Mouse (Mus musculus): Measurements from ENCODE around the gene Kcnma1.
A peak's percentile ranks its signal among the peaks of the same experiment; 100 is the strongest.

The Kcnma1 gene

GRCm38 (mm10) chr14:23485802-23486500 lies 528.3 kb downstream of the Kcnma1 start:
- no peak for DNase-seq (ENCODE audit: extremely low spot score, low read depth, low spot score)

GRCm38 (mm10) chr14:23475129-23475528 lies 539.2 kb downstream of the Kcnma1 start:
- DNase-seq (ENCODE audit: extremely low spot score, low read depth, low spot score) = no peak

DNA sequence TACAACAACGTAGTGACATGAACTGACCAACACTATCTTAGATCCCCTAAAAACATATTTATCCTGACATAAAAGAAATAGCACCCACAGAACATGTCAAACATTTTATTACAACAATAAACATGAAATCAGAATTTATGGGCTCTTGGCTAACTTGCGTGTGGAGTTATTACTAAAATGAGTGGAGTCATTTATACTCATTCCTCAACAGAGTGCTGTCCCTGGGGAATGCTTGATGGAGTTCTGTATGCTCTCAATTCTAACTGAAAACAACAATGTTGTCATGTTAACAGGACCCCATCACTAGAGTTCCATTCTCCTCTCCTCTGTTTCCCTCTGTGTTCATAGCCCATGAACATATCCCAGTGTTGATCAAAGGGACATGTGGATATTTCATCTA lies 544.2 kb downstream of the Kcnma1 start:
- DNase-seq (ENCODE audit: extremely low spot score, low read depth, low spot score) = no peak

GRCm38 (mm10) chr14:23465135-23465534 lies 549.2 kb downstream of the Kcnma1 start:
- no peak for DNase-seq (ENCODE audit: extremely low spot score, low read depth, low spot score)

GRCm38 (mm10) chr14:23458560-23458959 lies 555.7 kb downstream of the Kcnma1 start:
- no peak for DNase-seq (ENCODE audit: extremely low spot score, low read depth, low spot score)

DNA sequence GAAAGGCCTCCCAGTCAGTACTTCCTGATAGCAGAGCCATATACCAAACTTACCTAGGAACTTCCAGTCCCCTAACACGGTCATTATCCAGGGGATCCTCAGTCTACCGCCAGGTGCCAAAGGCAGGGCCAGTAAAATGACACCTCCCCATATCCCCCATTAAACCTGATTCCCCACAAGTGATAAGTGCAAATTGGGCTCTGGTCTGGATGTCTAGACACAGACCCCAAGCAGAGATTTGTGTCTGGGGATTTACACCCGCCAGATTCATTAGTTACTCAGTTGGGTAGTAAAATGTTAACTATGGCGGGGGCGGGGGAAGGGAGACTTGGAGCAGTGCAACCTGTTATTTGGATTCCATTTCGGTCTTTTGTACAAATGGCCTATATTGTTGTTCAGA lies 562.6 kb downstream of the Kcnma1 start:
- DNase-seq (ENCODE audit: extremely low spot score, low read depth, low spot score) = no peak

DNA sequence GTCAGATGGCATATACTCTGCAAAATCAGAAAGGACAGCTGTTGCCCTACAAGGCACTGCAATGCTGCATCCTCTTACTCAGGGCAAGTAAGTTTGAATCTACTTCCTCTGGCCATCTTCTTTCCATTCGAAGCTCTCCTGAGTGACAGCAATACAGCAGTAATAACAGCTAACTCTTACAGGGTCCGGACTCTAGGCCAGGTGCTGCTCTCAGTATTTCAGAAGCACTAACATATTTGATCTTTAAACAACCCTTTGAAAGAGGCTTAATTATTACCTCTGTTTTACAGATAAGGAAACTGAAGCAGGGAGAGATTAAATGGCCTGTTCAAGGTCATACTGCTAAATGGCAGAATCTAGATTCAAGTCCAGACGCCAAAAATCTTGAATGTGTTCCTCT lies 576.8 kb downstream of the Kcnma1 start:
- DNase-seq (ENCODE audit: extremely low spot score, low read depth, low spot score) = no peak

GRCm38 (mm10) chr14:23435861-23436260 lies 578.4 kb downstream of the Kcnma1 start:
- no peak for DNase-seq (ENCODE audit: extremely low spot score, low read depth, low spot score)

DNA sequence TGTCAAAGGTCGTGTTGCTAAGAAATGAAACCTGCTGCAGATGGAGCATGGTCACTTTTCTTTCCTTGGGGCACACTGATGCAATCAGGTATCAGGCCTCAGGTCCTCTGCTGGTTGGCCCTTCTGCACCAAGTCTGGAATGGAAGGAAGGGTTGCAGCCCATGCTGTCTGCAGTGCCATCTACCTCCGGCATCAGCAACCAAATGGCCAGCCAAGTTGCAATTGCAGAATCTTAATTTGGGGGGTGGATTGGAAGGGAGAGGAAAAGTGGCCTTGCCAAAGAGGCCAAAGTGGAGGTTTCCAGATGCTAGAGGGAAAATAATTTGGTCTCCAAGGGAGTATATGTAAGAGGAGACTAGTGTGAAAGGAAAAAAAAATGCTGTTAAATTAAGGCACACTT lies 584.3 kb downstream of the Kcnma1 start:
- DNase-seq (ENCODE audit: extremely low spot score, low read depth, low spot score) = no peak

GRCm38 (mm10) chr14:23429043-23429442 lies 585.2 kb downstream of the Kcnma1 start:
- no peak for DNase-seq (ENCODE audit: extremely low spot score, low read depth, low spot score)

- no peak for DNase-seq (ENCODE audit: extremely low spot score, low read depth, low spot score)
Observed at GRCm38 (mm10) chr14:23422481-23423040, 591.7 kb downstream of the Kcnma1 start.

DNA sequence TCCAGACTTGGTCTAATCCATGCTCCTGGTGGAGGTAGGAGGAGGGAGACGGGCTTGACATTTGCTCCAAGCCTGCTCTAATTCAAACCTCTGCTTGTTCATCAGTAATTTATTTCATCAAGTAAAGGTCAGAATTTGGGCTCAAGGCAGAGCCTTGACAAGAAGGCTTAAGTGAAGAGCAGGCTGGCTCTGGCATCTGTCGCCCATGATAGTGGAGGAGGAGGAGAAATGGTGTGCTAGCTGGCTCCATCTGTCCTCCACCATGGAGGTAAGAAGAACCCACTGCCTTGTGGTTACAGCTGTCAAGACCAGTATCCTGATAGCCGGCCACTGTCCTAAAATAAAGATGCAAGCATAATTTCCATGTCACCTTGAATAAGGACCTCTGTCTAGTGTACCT lies 595.3 kb downstream of the Kcnma1 start:
- DNase-seq (ENCODE audit: extremely low spot score, low read depth, low spot score) = no peak

DNA sequence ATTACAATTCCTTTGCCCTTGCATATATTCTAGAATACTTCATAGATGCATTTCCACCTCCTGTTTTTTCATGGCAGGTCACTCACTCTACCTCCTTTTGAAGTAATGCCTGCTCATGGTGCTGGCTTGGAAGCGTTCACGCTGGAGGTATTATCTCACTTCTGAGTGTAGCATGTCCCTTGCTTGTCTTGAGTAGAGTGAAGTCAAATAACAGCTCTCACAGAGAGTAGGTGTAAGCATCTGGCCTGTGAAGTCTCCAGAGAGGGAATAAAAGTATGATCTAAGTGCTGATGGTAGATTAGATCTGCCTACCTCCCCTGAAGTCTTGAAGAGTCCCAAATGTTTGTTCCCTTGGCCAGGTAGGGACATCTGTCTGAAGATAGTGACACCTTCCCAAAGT lies 607.2 kb downstream of the Kcnma1 start:
- no peak for DNase-seq (ENCODE audit: extremely low spot score, low read depth, low spot score)

DNA sequence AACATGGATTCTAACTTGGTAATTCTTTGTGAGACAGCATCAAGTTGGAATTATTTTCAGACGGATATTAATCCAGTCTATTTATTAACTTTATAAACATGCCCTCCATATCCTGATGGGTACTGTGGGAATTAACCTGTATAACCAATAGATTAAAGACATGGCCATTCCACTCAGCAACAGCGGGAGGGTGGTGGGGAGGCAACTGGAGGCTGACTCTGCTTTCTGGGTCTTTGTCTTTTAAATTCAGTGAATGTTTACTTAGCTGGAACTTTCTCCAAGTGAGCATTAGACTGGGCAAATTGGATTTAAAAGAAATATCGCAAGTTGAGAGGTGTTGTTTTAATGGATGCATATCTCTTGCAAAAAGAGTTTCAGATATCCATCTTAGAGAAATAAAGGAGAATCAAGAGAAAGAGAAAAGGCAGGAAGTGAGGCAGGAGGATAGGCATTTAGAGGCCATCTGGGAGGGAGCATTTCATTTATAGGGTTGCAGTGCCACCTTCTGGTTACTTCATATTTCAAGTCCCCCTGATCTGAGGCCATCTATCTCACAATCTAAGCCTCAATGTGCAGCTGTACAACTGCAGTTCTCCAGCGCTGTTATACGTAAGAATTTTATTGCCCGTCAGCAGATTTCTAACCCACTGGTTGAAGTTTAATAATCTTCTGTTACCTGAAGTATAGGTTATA lies 613.4 kb downstream of the Kcnma1 start:
- DNase-seq (ENCODE audit: extremely low spot score, low read depth, low spot score) = peak; percentile 88

- DNase-seq (ENCODE audit: extremely low spot score, low read depth, low spot score) = no peak
Observed at GRCm38 (mm10) chr14:23397642-23398041, 616.6 kb downstream of the Kcnma1 start.

GRCm38 (mm10) chr14:23391566-23391965 lies 622.7 kb downstream of the Kcnma1 start:
- DNase-seq (ENCODE audit: extremely low spot score, low read depth, low spot score) = no peak

DNA sequence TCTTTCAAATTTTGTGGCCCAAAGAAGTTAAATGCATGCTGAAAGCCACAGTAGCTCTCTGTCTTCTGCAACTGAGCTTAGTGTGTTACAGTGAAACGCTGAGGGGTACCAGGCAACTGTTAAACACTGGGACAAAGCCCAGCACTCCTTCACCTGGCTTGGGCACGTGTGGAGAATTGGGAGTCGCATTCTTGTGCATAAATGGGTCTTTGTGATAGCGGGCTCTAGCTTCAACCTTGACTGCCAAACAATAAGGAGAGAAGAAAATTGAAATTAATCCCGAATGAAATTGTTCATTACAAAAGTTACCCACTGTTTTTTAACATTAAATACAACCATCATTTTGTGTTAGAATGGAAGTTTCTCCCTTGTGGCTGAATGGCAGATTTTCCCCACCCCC lies 623.5 kb downstream of the Kcnma1 start:
- DNase-seq (ENCODE audit: extremely low spot score, low read depth, low spot score) = no peak

DNA sequence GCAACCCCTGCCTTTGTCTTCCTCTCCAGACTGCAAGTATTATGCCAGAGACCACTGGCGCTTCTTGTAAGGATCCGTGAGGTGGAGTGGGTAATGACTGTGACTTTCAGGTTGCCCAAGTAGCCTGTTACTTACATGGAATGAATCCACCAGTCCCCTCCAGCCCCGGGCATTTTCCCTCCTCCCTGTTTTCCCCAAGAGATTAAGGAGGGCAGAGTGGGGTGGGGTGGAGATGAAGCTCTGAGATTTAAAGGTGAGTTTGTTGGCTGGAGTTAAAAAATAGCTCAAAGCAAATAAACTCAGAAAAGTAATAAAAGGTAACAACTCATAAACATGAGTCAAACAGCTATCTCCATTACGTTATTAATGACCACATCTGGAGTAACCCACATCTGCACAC lies 624.1 kb downstream of the Kcnma1 start:
- DNase-seq (ENCODE audit: extremely low spot score, low read depth, low spot score) = peak; percentile 63

GRCm38 (mm10) chr14:23386786-23387185 lies 627.5 kb downstream of the Kcnma1 start:
- DNase-seq (ENCODE audit: extremely low spot score, low read depth, low spot score) = no peak

DNA sequence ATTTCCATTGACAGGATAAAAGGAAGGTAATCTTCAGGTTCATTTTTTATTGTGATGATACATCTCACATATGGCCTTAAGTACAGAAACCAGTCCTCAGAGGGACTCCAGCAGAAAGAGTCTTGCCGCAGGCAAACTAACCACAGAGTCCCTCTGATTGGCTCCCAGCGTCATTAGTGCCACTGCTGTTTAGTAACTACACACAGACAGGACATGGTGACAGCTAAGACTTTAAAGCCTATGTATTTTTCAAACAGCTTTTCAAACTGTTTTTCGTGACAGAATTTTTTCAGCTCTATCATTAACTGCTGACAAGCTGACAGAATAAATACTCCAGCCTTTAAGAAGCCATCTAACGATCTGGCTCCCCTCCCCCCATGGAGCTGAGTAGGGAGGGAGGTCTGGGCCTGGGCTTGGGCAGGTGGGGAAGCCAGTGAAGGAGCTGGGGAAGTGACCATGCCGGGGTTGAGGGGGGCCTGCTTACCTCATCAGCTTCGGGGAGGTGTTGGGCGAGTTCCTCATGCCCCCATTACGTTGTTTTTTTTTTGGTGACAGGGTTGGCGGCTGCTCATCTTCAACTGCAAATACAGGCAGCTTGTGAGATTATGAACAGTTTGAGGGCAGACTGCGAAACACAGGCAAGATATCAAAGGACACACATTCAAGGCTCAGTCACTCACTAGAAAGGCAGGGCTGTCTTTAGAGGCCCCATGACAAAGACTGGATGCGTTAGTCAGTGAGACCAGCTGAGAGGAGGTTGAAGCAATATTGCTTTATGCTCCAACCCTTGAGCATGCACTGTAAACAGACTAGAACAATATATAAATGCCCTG lies 628.3 kb downstream of the Kcnma1 start:
- peak; percentile 69 for DNase-seq (ENCODE audit: extremely low spot score, low read depth, low spot score)

GRCm38 (mm10) chr14:23378351-23379087 lies 635.8 kb downstream of the Kcnma1 start:
- peak; percentile 53 for DNase-seq (ENCODE audit: extremely low spot score, low read depth, low spot score)
